Mouse (Mus musculus): Measurements from ENCODE around the gene Haus3. TPM values are rescaled to one million over a fixed set of nuclear protein-coding genes. Genes with fewer than 3 reads are reported as not detected.

Gene Haus3
- total and polyA plus RNA-seq, 2 experiments from 2014 or later = 7.6 to 10.3 TPM

DNA sequence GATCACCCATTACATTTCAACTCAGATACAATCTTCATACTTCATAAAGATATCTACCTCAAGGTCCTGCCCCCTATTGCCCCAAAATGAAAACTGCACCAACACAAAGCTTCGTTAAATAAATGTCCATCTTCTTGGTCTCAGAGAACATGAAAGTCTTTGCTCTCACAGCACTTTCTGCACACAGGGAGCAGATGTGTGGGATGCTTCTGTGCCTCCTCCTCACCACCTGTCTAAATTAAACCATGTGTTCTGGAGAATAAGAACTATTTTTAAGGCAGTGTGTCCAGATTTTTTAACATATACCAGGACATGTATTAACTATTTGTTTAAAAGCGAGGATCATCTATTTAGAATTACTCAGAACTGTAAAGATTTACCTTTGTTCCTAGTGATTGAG is 36.6 kb downstream of the Haus3 start:
- 87% methylated on average over 2 of the region's 2 CpGs for WGBS
- Histone ChIP-seq H3K9me3 (ENCODE audit: low read length) (no peaks in the 10 kb centered on the region), H3K4me1 (ENCODE audit: insufficient read depth, low read length) (no peaks in the 10 kb centered on the region), H3K27ac (ENCODE audit: low read depth, low read length) (no peak overlapping the region), H3K4me3 (ENCODE audit: low read depth, low read length) (no peak overlapping the region), H3K36me3 (ENCODE audit: insufficient read depth, low read length) (no peaks in the 10 kb centered on the region), H3K27me3 (ENCODE audit: insufficient read depth, low read length) (no peaks in the 10 kb centered on the region), H3K9ac (replicated peaks; ENCODE audit: low read length, poor library complexity, severe bottlenecking) (no peak overlapping the region), H3K4me2 (ENCODE audit: low read depth, low read length, poor library complexity, severe bottlenecking) (no peak overlapping the region)
- no peak for TF ChIP-seq CTCF (IDR thresholded peaks at IDR 0.05)
- DNase-seq (ENCODE audit: low spot score) (no peak), ATAC-seq (ENCODE audit: low FRiP score) (no peak)

DNA sequence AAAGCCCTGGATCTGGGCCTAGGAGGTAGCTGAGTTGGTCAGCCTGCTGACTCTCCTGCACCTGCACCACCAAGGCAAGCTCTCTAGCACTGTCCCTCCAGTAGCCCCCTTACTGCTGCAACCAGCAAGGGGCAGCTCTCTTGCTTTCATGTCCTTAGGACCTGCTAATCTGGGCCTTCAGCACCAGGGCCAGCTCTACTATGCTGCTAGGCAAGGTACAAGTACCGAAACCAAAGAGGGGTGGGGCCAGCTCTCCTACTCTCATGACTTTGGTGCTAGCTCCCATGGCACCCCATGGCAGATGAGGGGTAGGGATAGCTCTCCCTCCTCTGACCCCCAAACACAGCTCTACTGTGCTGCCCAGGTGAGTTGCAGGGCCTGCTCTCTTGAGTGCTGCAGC is 45.2 kb downstream of the Haus3 start:
- H3K4me3 ChIP-seq (ENCODE audit: low read depth, low read length) = no peak overlapping the region
- no peaks in the 10 kb centered on the region for H3K9me3 ChIP-seq (ENCODE audit: low read length)
- H3K4me2 ChIP-seq (ENCODE audit: low read depth, low read length, poor library complexity, severe bottlenecking) = no peak overlapping the region
- no peak overlapping the region for H3K9ac ChIP-seq (replicated peaks; ENCODE audit: low read length, poor library complexity, severe bottlenecking)
- no peak for TF ChIP-seq CTCF (IDR thresholded peaks at IDR 0.05)
- DNase-seq (ENCODE audit: low spot score) (no peak), ATAC-seq (ENCODE audit: low FRiP score) (no peak)
- H3K27ac ChIP-seq (ENCODE audit: low read depth, low read length) = no peak overlapping the region
- 44% methylated on average over 1 of the region's 1 CpGs for whole genome bisulfite sequencing
- no peaks in the 10 kb centered on the region for H3K27me3 ChIP-seq (ENCODE audit: insufficient read depth, low read length)
- H3K4me1 ChIP-seq (ENCODE audit: insufficient read depth, low read length) = no peaks in the 10 kb centered on the region
- H3K36me3 ChIP-seq (ENCODE audit: insufficient read depth, low read length) = no peaks in the 10 kb centered on the region

DNA sequence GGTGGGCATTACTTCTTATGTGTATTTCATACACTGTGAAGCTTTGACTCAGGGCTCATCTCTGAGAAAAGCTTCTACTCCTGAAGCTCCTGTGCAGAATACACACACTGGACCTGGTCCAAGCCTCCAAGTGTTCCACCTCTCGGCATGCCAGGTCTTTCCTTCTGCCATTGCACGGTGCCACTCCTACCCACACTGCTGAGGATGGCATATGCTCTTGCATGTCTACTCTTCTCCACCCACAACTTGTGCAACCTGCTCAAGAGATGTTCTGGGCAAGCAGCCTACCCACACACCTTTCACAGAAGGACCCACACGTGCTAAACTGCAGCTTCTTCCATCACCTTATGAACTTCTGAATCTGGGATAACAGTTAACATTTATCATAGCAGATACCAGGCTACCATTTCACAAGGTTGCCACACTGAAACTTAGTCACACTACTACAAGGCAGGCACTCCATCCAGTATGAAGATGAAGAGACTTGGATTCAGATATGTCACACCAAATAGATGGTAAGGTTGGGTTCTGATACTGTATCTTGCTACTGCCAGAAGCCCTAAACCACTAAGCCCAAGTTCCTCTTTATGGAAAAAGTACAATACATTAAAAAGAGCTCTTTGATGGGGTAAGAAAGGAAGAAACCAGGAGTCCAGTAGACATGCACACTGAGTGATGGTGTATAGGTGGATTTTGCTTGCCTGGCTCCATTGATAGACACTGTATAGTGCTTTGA is 50.0 kb downstream of the Haus3 start:
- no peak for TF ChIP-seq CTCF (IDR thresholded peaks at IDR 0.05)
- no peak for DNase-seq (ENCODE audit: low spot score)
- 84% methylated on average over 3 of the region's 3 CpGs for WGBS
- no peaks in the 10 kb centered on the region for H3K36me3 ChIP-seq (ENCODE audit: insufficient read depth, low read length)
- no peak overlapping the region for H3K27ac ChIP-seq (ENCODE audit: low read depth, low read length)
- no peaks in the 10 kb centered on the region for H3K27me3 ChIP-seq (ENCODE audit: insufficient read depth, low read length)
- no peak overlapping the region for H3K4me2 ChIP-seq (ENCODE audit: low read depth, low read length, poor library complexity, severe bottlenecking)
- H3K9me3 ChIP-seq (ENCODE audit: low read length) = no peaks in the 10 kb centered on the region
- no peak overlapping the region for H3K4me3 ChIP-seq (ENCODE audit: low read depth, low read length)
- no peaks in the 10 kb centered on the region for H3K4me1 ChIP-seq (ENCODE audit: insufficient read depth, low read length)
- no peak overlapping the region for H3K9ac ChIP-seq (replicated peaks; ENCODE audit: low read length, poor library complexity, severe bottlenecking)
- ATAC-seq (ENCODE audit: low FRiP score) = no peak

DNA sequence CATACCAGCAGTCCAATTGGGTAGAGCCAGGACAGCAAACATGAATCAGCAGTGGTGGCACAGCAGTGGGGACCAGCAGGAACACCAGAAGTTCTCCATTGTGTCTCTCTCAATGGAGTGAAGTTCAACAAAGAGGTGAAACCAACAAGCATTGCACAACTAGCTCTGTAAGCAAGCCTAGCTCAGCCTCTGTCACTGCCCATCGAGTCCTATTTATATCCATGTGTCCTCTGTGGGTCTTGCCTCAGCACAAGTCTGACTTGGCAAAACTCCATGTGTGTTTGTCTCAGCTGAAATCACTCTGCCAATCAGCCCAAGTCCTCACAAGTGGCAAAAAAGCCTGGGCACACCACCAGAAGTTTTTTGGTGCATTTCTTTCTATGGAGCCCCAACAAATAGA is 63.6 kb downstream of the Haus3 start:
- DNase-seq (ENCODE audit: low spot score) (peak; percentile 3), ATAC-seq (ENCODE audit: low FRiP score) (no peak)
- no peak overlapping the region for H3K9ac ChIP-seq (replicated peaks; ENCODE audit: low read length, poor library complexity, severe bottlenecking)
- H3K9me3 ChIP-seq (ENCODE audit: low read length) = no peaks in the 10 kb centered on the region
- no peak overlapping the region for H3K4me3 ChIP-seq (ENCODE audit: low read depth, low read length)
- no peak overlapping the region for H3K27ac ChIP-seq (ENCODE audit: low read depth, low read length)
- H3K4me2 ChIP-seq (ENCODE audit: low read depth, low read length, poor library complexity, severe bottlenecking) = no peak overlapping the region
- H3K36me3 ChIP-seq (ENCODE audit: insufficient read depth, low read length) = no peaks in the 10 kb centered on the region
- no peaks in the 10 kb centered on the region for H3K4me1 ChIP-seq (ENCODE audit: insufficient read depth, low read length)
- TF ChIP-seq CTCF (IDR thresholded peaks at IDR 0.05) = no peak
- WGBS = 71% methylated on average over 1 of the region's 1 CpGs
- no peaks in the 10 kb centered on the region for H3K27me3 ChIP-seq (ENCODE audit: insufficient read depth, low read length)

Other genes starting within 250 kb of the Haus3 start
- 26.1 and 29.6 TPM in 2 replicates for gene Nelfa, start 233.1 kb downstream of the Haus3 start, total RNA-seq (2014; rRNA removed)
- gene Nelfa, start 233.1 kb downstream of the Haus3 start, polyA plus RNA-seq (2015; fragmentation: Nextera tagmentation; extraction: Ambion mirVana) = 32.5 and 34.9 TPM in 2 replicates
- 635 and 874 TPM in 2 replicates for gene Gm1673, start 186.1 kb downstream of the Haus3 start, total RNA-seq (2014; rRNA removed)
- gene Gm1673, start 186.1 kb downstream of the Haus3 start, polyA plus RNA-seq (2015; fragmentation: Nextera tagmentation; extraction: Ambion mirVana) = 837 and 845 TPM in 2 replicates
- gene Nat8l, start 173.5 kb downstream of the Haus3 start, total RNA-seq (2014; rRNA removed) = 42.9 and 46.6 TPM in 2 replicates
- gene Nat8l, start 173.5 kb downstream of the Haus3 start, polyA plus RNA-seq (2015; fragmentation: Nextera tagmentation; extraction: Ambion mirVana) = 5.3 and 6.1 TPM in 2 replicates
- 0.05 and 0.42 TPM in 2 replicates for gene Poln, start 79 bp downstream of the Haus3 start, total RNA-seq (2014; rRNA removed)
- gene Poln, start 79 bp downstream of the Haus3 start, polyA plus RNA-seq (2015; fragmentation: Nextera tagmentation; extraction: Ambion mirVana) = 0.67 and 0.90 TPM in 2 replicates
- gene Mxd4, start 18.2 kb upstream of the Haus3 start, total RNA-seq (2014; rRNA removed) = 87.3 and 90.2 TPM in 2 replicates
- 16.7 and 18.7 TPM in 2 replicates for gene Mxd4, start 18.2 kb upstream of the Haus3 start, polyA plus RNA-seq (2015; fragmentation: Nextera tagmentation; extraction: Ambion mirVana)
- gene Zfyve28, start 118.9 kb upstream of the Haus3 start, total RNA-seq (2014; rRNA removed) = 6.1 and 10.0 TPM in 2 replicates
- gene Zfyve28, start 118.9 kb upstream of the Haus3 start, polyA plus RNA-seq (2015; fragmentation: Nextera tagmentation; extraction: Ambion mirVana) = 2.9 and 3.0 TPM in 2 replicates
- gene Cfap99, start 119.1 kb upstream of the Haus3 start, total RNA-seq (2014; rRNA removed) = 0.24 and 2.1 TPM in 2 replicates
- 0.12 and 0.37 TPM in 2 replicates for gene Cfap99, start 119.1 kb upstream of the Haus3 start, polyA plus RNA-seq (2015; fragmentation: Nextera tagmentation; extraction: Ambion mirVana)
- 95.2 and 129 TPM in 2 replicates for gene Rnf4, start 166.8 kb upstream of the Haus3 start, total RNA-seq (2014; rRNA removed)
- gene Rnf4, start 166.8 kb upstream of the Haus3 start, polyA plus RNA-seq (2015; fragmentation: Nextera tagmentation; extraction: Ambion mirVana) = 124 TPM in 2 replicates
- 53.3 and 54.5 TPM in 2 replicates for gene Fam193a, start 200.4 kb upstream of the Haus3 start, total RNA-seq (2014; rRNA removed)
- gene Fam193a, start 200.4 kb upstream of the Haus3 start, polyA plus RNA-seq (2015; fragmentation: Nextera tagmentation; extraction: Ambion mirVana) = 9.6 and 12.4 TPM in 2 replicates